Mouse (Mus musculus) myocyte (in vitro differentiated cells): ENCODE measurements at regions not wholly inside any gene's neighbourhood (a gene's known extent, or its start where the extent isn't known, plus 50 kb on each side); places are given as distances from the start of the nearest gene placed in this dataset.

Experiments used
- CEBPB ChIP-seq: IDR thresholded peaks from 2 replicates; pipeline ENCODE4 v1.6.1; 2011; ENCODE audit warnings: mild to moderate bottlenecking, moderate library complexity; ENCODE audit not compliant: poor library complexity, insufficient read depth, severe bottlenecking
- E2F4 ChIP-seq: IDR thresholded peaks from one replicate; pipeline ENCODE4 v1.6.1; 2011; ENCODE audit warnings: mild to moderate bottlenecking, control low read depth, moderate library complexity; ENCODE audit not compliant: insufficient read depth
- MAX ChIP-seq: IDR thresholded peaks from one replicate; pipeline ENCODE4 v1.6.1; 2011; ENCODE audit warnings: low read depth, mild to moderate bottlenecking, control low read depth
- MYOD1 ChIP-seq, 3 experiments: IDR thresholded peaks; one replicate each; pipeline ENCODE4 v1.6.1; 2011; ENCODE audit warnings: control low read depth in 2 of 3, low read depth in 2 of 3, mild to moderate bottlenecking in 2 of 3, moderate library complexity in 1 of 3; ENCODE audit not compliant: insufficient read length in 2 of 3, control insufficient read depth in 1 of 3
- MYOG ChIP-seq, 3 experiments: IDR thresholded peaks; one replicate each; pipeline ENCODE4 v1.6.1; 2011; ENCODE audit warnings: control low read depth in 2 of 3, low read depth in 2 of 3, mild to moderate bottlenecking in 2 of 3; ENCODE audit not compliant: insufficient read length in 2 of 3, control insufficient read depth in 1 of 3, insufficient read depth in 1 of 3
- POLR2A ChIP-seq: IDR thresholded peaks from one replicate; pipeline ENCODE4 v1.6.1; 2011; ENCODE audit warnings: low read depth, mild to moderate bottlenecking, control low read depth, moderate library complexity; ENCODE audit not compliant: insufficient read length
- POLR2AphosphoS2 ChIP-seq: IDR thresholded peaks from one replicate; pipeline ENCODE4 v1.6.1; 2011; ENCODE audit warnings: low read depth, control low read depth; ENCODE audit not compliant: insufficient read length
- REST ChIP-seq: IDR thresholded peaks from one replicate; pipeline ENCODE4 v1.6.1; 2011; ENCODE audit warnings: mild to moderate bottlenecking, control low read depth, moderate library complexity; ENCODE audit not compliant: insufficient read depth, insufficient read length
- SRF ChIP-seq: IDR thresholded peaks from one replicate; pipeline ENCODE4 v1.6.1; 2011; ENCODE audit warnings: low read depth; ENCODE audit not compliant: control insufficient read depth, insufficient read length
- USF1 ChIP-seq: IDR thresholded peaks from one replicate; pipeline ENCODE4 v1.6.1; 2011; ENCODE audit warnings: low read depth, mild to moderate bottlenecking, control low read depth, moderate library complexity

GRCm38 (mm10) chr7:74628799-74629468 lies 74.4 kb upstream of the Slco3a1 start:
- TF ChIP-seq SRF, result no peak
- TF ChIP-seq CEBPB, result no peak
- no peak for TF ChIP-seq USF1
- no peak for TF ChIP-seq POLR2A
- no peak for TF ChIP-seq MAX
- no peak for TF ChIP-seq MYOD1 (IDR thresholded peaks at IDR 0.05; ENCODE audit: control insufficient read depth in 1 of 3, insufficient read length in 2 of 3, low read depth in 2 of 3)
- no peak for TF ChIP-seq E2F4
- no peak for TF ChIP-seq POLR2AphosphoS2
- TF ChIP-seq REST, result no peak
- no peak for TF ChIP-seq MYOG (IDR thresholded peaks at IDR 0.05; ENCODE audit: control insufficient read depth in 1 of 3, insufficient read depth in 1 of 3, insufficient read length in 2 of 3, low read depth in 2 of 3)
